Mouse (Mus musculus) forebrain, embryonic 16.5 days (tissue): Measurements from ENCODE around the gene Cchcr1. TPM values are rescaled to one million over a fixed set of nuclear protein-coding genes. Genes with fewer than 3 reads are reported as not detected.
A peak's percentile ranks its signal among the peaks of the same experiment; 100 is the strongest.

ENCODE experiments used
- ATAC-seq: fragments of 200-750 bp; cut with Nextera tagmentation; 2 replicates; pipeline ENCODE4 v1.8.0; 2017; ENCODE audit warnings: mild to moderate bottlenecking, moderate library complexity
- H3K27ac ChIP-seq: fragments of 300-500 bp; sonication (generic); 2 replicates; pipeline ENCODE4 v1.5.1; 2014; ENCODE audit warnings: low read length, control low read depth
- H3K27me3 ChIP-seq: fragments of 300-500 bp; sonication (generic); replicated peaks from 2 replicates; pipeline ENCODE4 v1.6.1; 2014; ENCODE audit warnings: low read length; ENCODE audit not compliant: control insufficient read depth, insufficient read depth
- H3K36me3 ChIP-seq: fragments of 300-500 bp; sonication (generic); 2 replicates; pipeline ENCODE4 v1.6.1; 2014; ENCODE audit not compliant: control insufficient read depth, insufficient read depth
- H3K4me1 ChIP-seq: fragments of 300-500 bp; sonication (generic); replicated peaks from 2 replicates; pipeline ENCODE4 v1.6.1; 2014; ENCODE audit warnings: low read length; ENCODE audit not compliant: control insufficient read depth, insufficient read depth
- H3K4me2 ChIP-seq: fragments of 300-500 bp; sonication (generic); 2 replicates; pipeline ENCODE4 v1.6.1; 2014; ENCODE audit warnings: mild to moderate bottlenecking, low read length, control low read depth
- H3K4me3 ChIP-seq: fragments of 300-500 bp; sonication (generic); replicated peaks from 2 replicates; pipeline ENCODE4 v1.5.1; 2014; ENCODE audit warnings: mild to moderate bottlenecking, low read length, control low read depth
- H3K9ac ChIP-seq: fragments of 300-500 bp; sonication (generic); replicated peaks from 2 replicates; pipeline ENCODE4 v1.6.1; 2014; ENCODE audit warnings: low read depth, low read length, control low read depth
- H3K9me3 ChIP-seq: fragments of 300-500 bp; sonication (generic); 2 replicates; pipeline ENCODE4 v1.6.1; 2016; ENCODE audit warnings: low read length; ENCODE audit not compliant: control insufficient read depth
- WGBS: fragments of 180-500 bp; shearing (Covaris S2); extraction: QIAGEN DNeasy Blood & Tissue Kit; methylation state at CpG from one replicate; pipeline ENCODE4 v1.1.7; 2014; 5-methylcytosine and 5-hydroxymethylcytosine counted together
- polyA plus RNA-seq: library from polyadenylated mRNA; unstranded; fragments of >200 nt; fragmentation: Nextera tagmentation; extraction: Ambion mirVana; gene quantifications from 2 replicates; pipeline ENCODE4 v1.2.1, GENCODE M21; 2015

Cchcr1 gene
- polyA plus RNA-seq, 1 experiment from 2014 or later = 8.8 TPM

GRCm38 (mm10) chr17:35549437-35550142 lies 32.7 kb downstream of the Cchcr1 start:
- H3K27me3 ChIP-seq = no peaks in the 10 kb centered on the region
- no peaks in the 10 kb centered on the region for H3K9me3 ChIP-seq
- H3K4me3 ChIP-seq = no peak overlapping the region
- peak overlapping the region; percentile 3; the same call in 1 of the 2 replicates for H3K27ac ChIP-seq
- H3K9ac ChIP-seq = no peak overlapping the region
- no peak overlapping the region for H3K4me2 ChIP-seq
- peak; percentile 67 for ATAC-seq
- H3K36me3 ChIP-seq = no peaks in the 10 kb centered on the region
- 48% methylated on average over 15 of the region's 15 CpGs for WGBS
- peaks cover 10% of the 10 kb centered on the region for H3K4me1 ChIP-seq

GRCm38 (mm10) chr17:35550143-35550494 lies 33.2 kb downstream of the Cchcr1 start:
- WGBS = 96% methylated on average over 4 of the region's 4 CpGs

GRCm38 (mm10) chr17:35550871-35551270 lies 34.0 kb downstream of the Cchcr1 start:
- H3K27me3 ChIP-seq = no peaks in the 10 kb centered on the region
- WGBS = 64% methylated on average over 8 of the region's 8 CpGs
- peaks cover 10% of the 10 kb centered on the region for H3K4me1 ChIP-seq
- H3K4me3 ChIP-seq = no peak overlapping the region
- no peak overlapping the region for H3K27ac ChIP-seq
- no peaks in the 10 kb centered on the region for H3K9me3 ChIP-seq
- no peak overlapping the region for H3K4me2 ChIP-seq
- no peak for ATAC-seq
- H3K9ac ChIP-seq = no peak overlapping the region
- no peaks in the 10 kb centered on the region for H3K36me3 ChIP-seq

More at GRCm38 (mm10) chr17:35550143-35550494, 33.2 kb downstream of the Cchcr1 start:
- no peak for ATAC-seq
- H3K9me3 ChIP-seq = no peaks in the 10 kb centered on the region
- H3K4me3 ChIP-seq = no peak overlapping the region
- no peak overlapping the region for H3K9ac ChIP-seq
- peaks cover 10% of the 10 kb centered on the region for H3K4me1 ChIP-seq
- H3K27ac ChIP-seq = peak overlapping the region; percentile 3; the same call in 1 of the 2 replicates
- H3K36me3 ChIP-seq = no peaks in the 10 kb centered on the region
- no peak overlapping the region for H3K4me2 ChIP-seq
- no peaks in the 10 kb centered on the region for H3K27me3 ChIP-seq

- WGBS = 76% methylated on average over 10 of the region's 10 CpGs
- no peak for ATAC-seq
- H3K4me3 ChIP-seq = no peak within 1 kb of the TSS
- H3K9me3 ChIP-seq = no peaks in the 10 kb centered on the region
- H3K9ac ChIP-seq = no peak within 1 kb of the TSS
- H3K36me3 ChIP-seq = no peaks in the 10 kb centered on the region
- peaks cover 10% of the 10 kb centered on the region for H3K4me1 ChIP-seq
- H3K27me3 ChIP-seq = no peaks in the 10 kb centered on the region
- H3K4me2 ChIP-seq = no peak within 1 kb of the TSS
- H3K27ac ChIP-seq = no peak within 1 kb of the TSS
Observed at GRCm38 (mm10) chr17:35551881-35552414, 35.0 kb downstream of the Cchcr1 start, which contains the start of gene Cdsn. Gene Cdsn, plus strand, starts transcription at chr17:35552128.

- no peaks in the 10 kb centered on the region for H3K36me3 ChIP-seq
- H3K9me3 ChIP-seq = no peaks in the 10 kb centered on the region
- peaks cover 8% of the 10 kb centered on the region for H3K4me1 ChIP-seq
- H3K4me3 ChIP-seq = no peak overlapping the region
- 77% methylated on average over 5 of the region's 5 CpGs for WGBS
- no peak for ATAC-seq
- no peaks in the 10 kb centered on the region for H3K27me3 ChIP-seq
- no peak overlapping the region for H3K27ac ChIP-seq
- H3K4me2 ChIP-seq = no peak overlapping the region
- H3K9ac ChIP-seq = no peak overlapping the region
Observed at GRCm38 (mm10) chr17:35554321-35554720, 37.4 kb downstream of the Cchcr1 start.

GRCm38 (mm10) chr17:35554761-35555397 lies 38.0 kb downstream of the Cchcr1 start:
- H3K4me3 ChIP-seq = no peak overlapping the region
- WGBS = 95% methylated on average over 18 of the region's 18 CpGs
- no peak for ATAC-seq
- H3K9me3 ChIP-seq = no peaks in the 10 kb centered on the region
- H3K27ac ChIP-seq = no peak overlapping the region
- H3K4me1 ChIP-seq = peaks cover 3% of the 10 kb centered on the region
- no peak overlapping the region for H3K4me2 ChIP-seq
- no peaks in the 10 kb centered on the region for H3K27me3 ChIP-seq
- H3K36me3 ChIP-seq = no peaks in the 10 kb centered on the region
- H3K9ac ChIP-seq = no peak overlapping the region

GRCm38 (mm10) chr17:35556186-35556765 lies 39.4 kb downstream of the Cchcr1 start:
- Histone ChIP-seq H3K36me3 (no peaks in the 10 kb centered on the region), H3K4me1 (no peaks in the 10 kb centered on the region), H3K9me3 (no peaks in the 10 kb centered on the region), H3K9ac (no peak overlapping the region), H3K27me3 (no peaks in the 10 kb centered on the region), H3K27ac (no peak overlapping the region), H3K4me2 (no peak overlapping the region), H3K4me3 (no peak overlapping the region)
- 92% methylated on average over 13 of the region's 13 CpGs for WGBS
- no peak for ATAC-seq

GRCm38 (mm10) chr17:35556812-35557211 lies 39.9 kb downstream of the Cchcr1 start:
- H3K4me2 ChIP-seq = no peak overlapping the region
- WGBS = 22% methylated on average over 5 of the region's 5 CpGs

GRCm38 (mm10) chr17:35557351-35557750 lies 40.5 kb downstream of the Cchcr1 start:
- H3K9ac ChIP-seq = no peak overlapping the region
- H3K4me1 ChIP-seq = no peaks in the 10 kb centered on the region
- no peaks in the 10 kb centered on the region for H3K27me3 ChIP-seq
- no peak overlapping the region for H3K4me2 ChIP-seq
- no peak overlapping the region for H3K4me3 ChIP-seq
- WGBS = 82% methylated on average over 9 of the region's 9 CpGs
- H3K36me3 ChIP-seq = no peaks in the 10 kb centered on the region
- no peaks in the 10 kb centered on the region for H3K9me3 ChIP-seq
- no peak for ATAC-seq
- H3K27ac ChIP-seq = no peak overlapping the region

More at GRCm38 (mm10) chr17:35556812-35557211, 39.9 kb downstream of the Cchcr1 start:
- Histone ChIP-seq H3K27me3 (no peaks in the 10 kb centered on the region), H3K4me3 (no peak overlapping the region), H3K9ac (no peak overlapping the region), H3K27ac (no peak overlapping the region), H3K9me3 (no peaks in the 10 kb centered on the region), H3K4me1 (no peaks in the 10 kb centered on the region), H3K36me3 (no peaks in the 10 kb centered on the region)
- ATAC-seq = no peak
